Mouse (Mus musculus) lung, embryonic 14.5 days (tissue): ENCODE data around the gene Olfr1513. TPM values are rescaled to one million over a fixed set of nuclear protein-coding genes. Genes with fewer than 3 reads are reported as not detected.
"Not testable (repeated sequence)": the region's sequence is repeated elsewhere in the genome, so short reads cannot be mapped to it uniquely, and the experiment has no call there.

Source experiments
- ATAC-seq: fragments of 200-750 bp; cut with Nextera tagmentation; 2 replicates; pipeline ENCODE4 v1.8.0; 2017; ENCODE audit warnings: mild to moderate bottlenecking, moderate TSS enrichment, moderate library complexity; ENCODE audit not compliant: insufficient read depth
- DNase-seq: peaks from one replicate; pipeline ENCODE4 v3.0.0-alpha.2; 2015
- H3K27ac ChIP-seq: fragments of 300-500 bp; sonication (generic); 2 replicates; pipeline ENCODE4 v1.5.1; 2014; ENCODE audit warnings: low read depth, mild to moderate bottlenecking, moderate library complexity
- H3K27me3 ChIP-seq: fragments of 300-500 bp; sonication (generic); 2 replicates; pipeline ENCODE4 v1.6.1; 2014; ENCODE audit warnings: low read length, control low read depth; ENCODE audit not compliant: insufficient read depth
- H3K36me3 ChIP-seq: fragments of 300-500 bp; sonication (generic); 2 replicates; pipeline ENCODE4 v1.6.1; 2014; ENCODE audit warnings: control low read depth; ENCODE audit not compliant: insufficient read depth
- H3K4me1 ChIP-seq: fragments of 300-500 bp; sonication (generic); 2 replicates; pipeline ENCODE4 v1.6.1; 2014; ENCODE audit warnings: antibody characterized with exemption, control low read depth; ENCODE audit not compliant: insufficient read depth
- H3K4me2 ChIP-seq: fragments of 300-500 bp; sonication (generic); 2 replicates; pipeline ENCODE4 v1.6.1; 2014; ENCODE audit warnings: mild to moderate bottlenecking
- H3K4me3 ChIP-seq: fragments of 300-500 bp; sonication (generic); 2 replicates; pipeline ENCODE4 v1.5.1; 2014; ENCODE audit warnings: low read depth, low read length
- H3K9ac ChIP-seq: fragments of 300-500 bp; sonication (generic); 2 replicates; pipeline ENCODE4 v1.6.1; 2014
- H3K9me3 ChIP-seq: fragments of 300-500 bp; sonication (generic); 2 replicates; pipeline ENCODE4 v1.6.1; 2016; ENCODE audit warnings: low read depth, low read length, control low read depth
- CTCF ChIP-seq: IDR thresholded peaks from 2 replicates; pipeline ENCODE4 v1.5.1; 2016; ENCODE audit warnings: antibody characterized with exemption, low read depth
- WGBS: fragments of 180-500 bp; shearing (Covaris S2); extraction: QIAGEN DNeasy Blood & Tissue Kit; methylation state at CpG from one replicate; pipeline ENCODE4 v1.1.7; 2014; 5-methylcytosine and 5-hydroxymethylcytosine counted together
- polyA plus RNA-seq: library from polyadenylated mRNA; unstranded; fragments of >200 nt; fragmentation: Nextera tagmentation; extraction: Ambion mirVana; gene quantifications from 2 replicates; pipeline ENCODE4 v1.2.1, GENCODE M21; 2014

The Olfr1513 gene
- polyA plus RNA-seq, 1 experiment from 2014 or later: not detected

- WGBS: 98% methylated on average over 2 of the region's 2 CpGs
These were observed 50.1 kb downstream of the Olfr1513 start for GRCm38 (mm10) chr14:52306100-52306499.

GRCm38 (mm10) chr14:52304644-52305271 lies 51.5 kb downstream of the Olfr1513 start, which contains the start of gene Mettl3:
Gene Mettl3 (minus strand): TSS chr14:52305128.
- H3K27ac ChIP-seq: peak within 1 kb of the TSS; percentile 95
- WGBS: under 1% methylated on average over 46 of the region's 46 CpGs
- no peak for TF ChIP-seq CTCF
- H3K4me3 ChIP-seq: peak within 1 kb of the TSS; percentile 64
- peaks cover 12% of the 10 kb centered on the region for H3K36me3 ChIP-seq
- H3K27me3 ChIP-seq: no peaks in the 10 kb centered on the region
- peaks cover 4% of the 10 kb centered on the region; the same call in 1 of the 2 replicates for H3K4me1 ChIP-seq
- H3K9ac ChIP-seq: peak within 1 kb of the TSS; percentile 66
- ATAC-seq (peak; percentile 97), DNase-seq (peak; percentile 98)
- no peaks in the 10 kb centered on the region for H3K9me3 ChIP-seq
- peak within 1 kb of the TSS; percentile 76 for H3K4me2 ChIP-seq

More at GRCm38 (mm10) chr14:52306100-52306499, 50.1 kb downstream of the Olfr1513 start:
- H3K4me1 ChIP-seq: peaks cover 4% of the 10 kb centered on the region; the same call in 1 of the 2 replicates
- DNase-seq (no peak), ATAC-seq (no peak)
- no peak overlapping the region for H3K4me2 ChIP-seq
- no peak overlapping the region for H3K4me3 ChIP-seq
- TF ChIP-seq CTCF: no peak
- no peak overlapping the region for H3K9ac ChIP-seq
- peaks cover 13% of the 10 kb centered on the region; the same call in 1 of the 2 replicates for H3K36me3 ChIP-seq
- no peaks in the 10 kb centered on the region for H3K27me3 ChIP-seq
- H3K9me3 ChIP-seq: no peaks in the 10 kb centered on the region
- H3K27ac ChIP-seq: no peak overlapping the region

- not testable (repeated sequence) for H3K9me3 ChIP-seq, DNase-seq, H3K27me3 ChIP-seq, H3K27ac ChIP-seq, H3K4me1 ChIP-seq, ATAC-seq, H3K9ac ChIP-seq
- peak overlapping the region; percentile 76; the same call in 1 of the 2 replicates for H3K4me2 ChIP-seq
- 83% methylated on average over 3 of the region's 3 CpGs for WGBS
- peaks cover 17% of the 10 kb centered on the region for H3K36me3 ChIP-seq
- peak overlapping the region; percentile 64 for H3K4me3 ChIP-seq
These were observed 52.7 kb downstream of the Olfr1513 start for GRCm38 (mm10) chr14:52303517-52303916.

Other genes starting within 250 kb of the Olfr1513 start
- 76.1 TPM in 2 replicates for gene Rpgrip1, start 245.7 kb downstream of the Olfr1513 start, polyA plus RNA-seq
- gene Supt16, start 159.0 kb downstream of the Olfr1513 start, polyA plus RNA-seq: 82.5 and 85.8 TPM in 2 replicates
- 48.8 and 52.8 TPM in 2 replicates for gene Chd8, start 98.6 kb downstream of the Olfr1513 start, polyA plus RNA-seq
- 41.1 and 47.1 TPM in 2 replicates for gene Tox4, start 77.3 kb downstream of the Olfr1513 start, polyA plus RNA-seq
- gene Rab2b, start 76.9 kb downstream of the Olfr1513 start, polyA plus RNA-seq: 18.6 and 19.8 TPM in 2 replicates
- gene Mettl3, start 51.3 kb downstream of the Olfr1513 start, polyA plus RNA-seq: 40.9 and 46.6 TPM in 2 replicates
- 20.8 and 22.9 TPM in 2 replicates for gene Sall2, start 27.6 kb downstream of the Olfr1513 start, polyA plus RNA-seq
- not detected in 2 replicates for gene Olfr1512, start 22.8 kb upstream of the Olfr1513 start, polyA plus RNA-seq
- not detected in 2 replicates for gene Olfr1511, start 41.0 kb upstream of the Olfr1513 start, polyA plus RNA-seq
- gene Olfr1510, start 58.0 kb upstream of the Olfr1513 start, polyA plus RNA-seq: not detected in 2 replicates
- not detected in 2 replicates for gene Olfr1509, start 86.6 kb upstream of the Olfr1513 start, polyA plus RNA-seq
- gene Olfr1508, start 111.1 kb upstream of the Olfr1513 start, polyA plus RNA-seq: not detected in 2 replicates
- gene Olfr1507, start 139.3 kb upstream of the Olfr1513 start, polyA plus RNA-seq: not detected in 2 replicates